Mouse (Mus musculus): ENCODE results near the gene E330021D16Rik. TPM values are rescaled to one million over a fixed set of nuclear protein-coding genes. Genes with fewer than 3 reads are reported as not detected.

Gene E330021D16Rik
- total RNA-seq, 2 experiments from 2014 or later, result not detected

DNA sequence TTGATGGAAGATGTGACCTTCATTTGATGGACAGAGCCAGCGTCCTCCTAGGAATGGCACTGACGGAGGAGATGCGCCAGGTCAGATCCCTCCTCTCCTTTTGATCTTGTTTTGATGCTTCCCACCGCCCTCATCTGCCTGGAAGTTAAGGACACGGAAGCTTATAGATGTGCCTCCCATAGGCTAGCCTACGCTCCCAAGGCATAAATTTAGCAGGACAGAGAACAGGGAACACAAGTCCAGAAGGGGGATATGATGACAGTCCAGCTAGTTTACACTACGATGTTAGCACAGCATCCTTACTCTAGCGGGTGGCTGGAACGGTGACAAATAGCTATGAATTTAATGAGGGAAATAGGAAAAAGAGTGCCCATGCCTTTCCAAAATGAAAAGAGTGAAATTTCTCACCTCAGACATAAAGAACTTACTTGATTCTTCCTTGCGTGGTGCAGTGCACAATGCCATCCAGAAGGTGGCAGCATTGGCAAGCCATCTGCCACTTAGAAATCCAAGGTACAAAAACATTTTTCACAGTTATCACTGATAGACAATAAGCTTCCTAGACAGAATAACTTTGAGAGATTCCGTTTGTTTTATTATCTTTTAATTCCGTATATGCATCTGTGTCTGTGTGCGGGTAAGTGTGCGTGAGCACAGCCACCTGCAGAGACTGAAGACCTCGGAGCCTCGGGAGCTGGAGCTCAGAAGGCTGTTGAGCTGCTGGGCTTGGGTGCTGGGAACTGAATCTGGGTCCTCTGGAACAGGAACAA, 6.9 kb upstream of the E330021D16Rik start:
- DNase-seq (ENCODE audit: low spot score in 2 of 2), result peak; percentile 69 to 77

DNA sequence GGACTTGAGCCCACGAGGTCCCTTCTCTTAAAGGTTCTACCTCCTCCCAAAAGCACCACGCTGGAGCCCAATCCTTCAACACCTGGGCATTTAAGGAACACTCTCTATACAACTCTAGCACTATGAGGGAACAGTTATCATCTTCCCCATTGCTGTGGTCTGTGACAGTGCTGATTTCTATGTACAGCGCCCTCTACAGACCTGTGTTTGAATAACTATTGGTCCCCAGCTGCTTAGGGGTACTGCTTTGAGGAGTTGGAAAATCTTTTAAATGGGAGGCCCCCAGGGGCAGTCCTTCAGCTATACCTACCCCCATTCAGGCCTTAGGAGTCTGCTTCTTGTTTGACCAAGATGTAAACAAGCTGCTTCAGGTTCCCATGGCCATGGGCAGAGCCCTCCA, 5.7 kb upstream of the E330021D16Rik start:
- DNase-seq (ENCODE audit: low spot score in 2 of 2), result no peak

DNA sequence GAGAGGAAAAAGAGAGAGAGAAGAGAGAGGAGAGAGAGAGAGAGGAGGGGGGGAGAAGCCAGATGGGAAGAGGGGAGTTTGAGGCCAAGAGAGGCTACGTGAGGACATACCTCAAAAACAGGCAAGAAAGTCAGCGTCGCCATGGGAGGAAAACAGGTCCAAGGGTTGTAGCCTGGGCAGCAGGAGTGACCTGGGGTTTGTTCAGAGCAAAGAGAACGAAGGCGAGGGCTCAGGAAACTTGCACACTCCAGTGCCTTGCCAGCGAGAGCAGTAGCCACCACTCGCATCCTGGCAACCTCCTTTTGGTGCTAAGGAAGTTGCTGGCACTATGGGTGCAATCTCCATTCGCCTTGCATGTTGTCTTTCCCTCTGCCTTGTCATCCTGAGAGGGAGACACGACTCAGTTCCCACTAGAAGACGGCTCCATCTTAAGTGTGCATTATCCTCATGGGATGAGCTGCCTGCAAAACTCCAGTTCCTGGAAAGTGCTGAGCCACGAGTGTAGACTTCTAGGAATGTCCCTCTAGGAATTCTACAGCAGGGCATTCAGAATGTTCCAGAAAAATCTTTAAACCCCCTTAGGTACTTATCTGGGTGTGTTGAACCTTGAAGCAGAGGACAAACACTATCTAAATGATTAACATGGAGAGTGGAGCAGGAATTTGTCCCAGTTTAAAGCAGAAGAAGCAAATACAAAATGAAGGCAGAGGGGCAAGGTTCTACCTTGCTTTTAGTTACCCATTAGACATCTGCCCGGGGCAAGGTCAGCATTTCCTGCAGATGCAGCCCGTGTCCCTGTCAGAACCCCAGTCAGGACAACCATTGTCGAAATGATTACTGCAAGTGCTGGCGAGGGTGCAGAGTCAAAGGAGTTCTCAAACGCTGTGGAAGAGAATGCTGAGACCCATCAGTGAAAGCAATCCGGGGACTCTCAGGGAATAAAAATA, 3.8 kb upstream of the E330021D16Rik start:
- DNase-seq (ENCODE audit: low spot score in 2 of 2), result no peak

DNA sequence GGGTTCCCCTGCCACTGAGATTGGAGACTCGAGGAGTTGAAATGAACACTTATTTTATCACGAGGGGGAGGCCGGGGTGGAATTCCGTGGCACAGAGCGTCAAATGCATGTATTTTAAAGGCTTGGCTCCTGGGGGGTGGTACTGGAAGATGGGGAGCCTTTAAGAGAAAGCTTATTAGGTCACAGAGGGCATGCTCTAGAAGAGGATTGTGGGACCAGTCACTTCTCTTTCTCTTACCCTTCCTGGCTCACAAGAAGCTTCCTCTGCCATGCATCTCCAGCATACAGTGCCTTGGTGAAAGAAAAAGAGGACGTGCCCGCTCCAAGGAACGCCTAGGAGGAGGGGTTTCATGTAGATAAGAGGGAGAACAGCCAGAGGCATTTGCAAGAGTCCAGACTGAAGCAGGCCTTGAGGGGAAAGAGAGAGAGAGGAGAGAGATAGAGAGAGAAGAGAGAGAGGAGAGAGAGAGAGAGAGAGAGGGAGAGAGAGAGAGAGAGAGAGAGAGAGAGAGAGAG, 3.0 kb upstream of the E330021D16Rik start:
- no peak for DNase-seq (ENCODE audit: low spot score in 2 of 2)

DNA sequence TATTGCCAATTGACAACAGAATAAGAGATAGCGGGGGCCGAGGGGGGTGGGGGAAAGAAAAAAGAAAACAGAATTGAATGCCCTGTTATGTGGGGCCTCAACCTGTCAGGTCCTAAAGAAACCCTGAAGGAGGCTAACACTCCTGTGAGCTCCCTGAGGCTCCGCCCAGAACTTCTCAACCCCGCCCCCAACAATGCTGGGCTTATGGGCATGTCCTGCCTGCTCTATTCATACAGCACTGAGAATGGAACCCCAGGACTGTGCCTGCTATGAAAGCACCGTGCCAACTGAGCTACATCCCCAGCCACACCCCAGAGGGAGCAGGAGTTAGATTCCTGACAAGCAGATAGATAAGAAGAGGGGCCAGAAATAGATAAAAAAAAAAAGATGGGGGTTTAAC, 2.5 kb upstream of the E330021D16Rik start:
- DNase-seq (ENCODE audit: low spot score in 2 of 2), result no peak

DNA sequence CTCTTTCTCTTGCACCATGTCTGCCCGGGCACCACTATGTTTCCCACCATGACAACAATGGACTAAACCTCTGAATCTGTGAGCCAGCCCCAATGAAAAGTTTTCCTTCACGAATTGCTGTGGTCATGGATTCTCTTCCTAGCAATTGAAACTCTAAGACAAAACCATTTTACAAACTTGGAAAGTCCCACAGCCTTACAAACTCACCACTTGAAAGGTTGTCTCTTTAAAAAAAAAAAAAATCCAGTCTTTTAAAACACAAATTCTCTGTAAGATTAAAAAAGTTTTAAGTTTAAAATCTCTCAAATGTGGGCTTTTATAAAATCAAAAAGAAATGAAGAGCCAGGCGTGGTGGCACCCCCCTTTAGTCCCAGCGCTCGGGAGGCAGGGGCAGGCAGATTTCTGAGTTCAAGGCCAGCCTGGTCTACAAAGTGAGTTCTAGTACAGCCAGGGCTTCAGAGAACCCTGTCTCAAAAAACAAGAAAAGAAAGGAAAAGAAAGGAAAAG, 1.5 kb downstream of the E330021D16Rik start:
- no peak for DNase-seq (ENCODE audit: low spot score in 2 of 2)

DNA sequence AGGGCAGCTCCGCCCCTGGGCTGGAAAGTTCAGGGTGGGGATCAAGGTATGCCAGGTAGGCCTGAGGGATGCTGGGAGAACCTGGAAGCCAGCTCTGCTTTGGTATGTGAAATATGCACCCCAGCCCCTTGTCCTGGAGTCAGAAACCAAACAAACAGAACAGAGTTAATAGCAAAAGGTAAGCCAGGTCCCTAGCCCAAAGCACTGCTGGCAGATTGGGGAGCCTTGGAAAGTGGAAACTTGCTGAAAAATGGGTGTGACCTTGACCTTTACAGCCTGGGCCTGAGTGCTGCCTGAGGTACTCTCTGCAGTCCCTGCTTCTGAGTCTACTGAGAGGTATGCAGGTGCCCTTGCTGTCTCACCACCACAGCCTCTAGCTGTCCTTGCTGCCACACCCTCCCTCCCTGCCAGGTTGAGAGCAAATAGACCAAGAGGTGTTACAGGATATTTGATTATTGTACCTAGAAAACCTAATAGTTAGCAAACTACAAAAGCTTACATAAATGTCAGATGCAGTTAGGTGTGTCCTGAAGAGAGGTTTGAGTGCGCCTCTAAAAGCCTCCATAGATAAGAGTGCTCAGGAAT, 7.7 kb downstream of the E330021D16Rik start:
- DNase-seq (ENCODE audit: low spot score in 2 of 2), result no peak

DNA sequence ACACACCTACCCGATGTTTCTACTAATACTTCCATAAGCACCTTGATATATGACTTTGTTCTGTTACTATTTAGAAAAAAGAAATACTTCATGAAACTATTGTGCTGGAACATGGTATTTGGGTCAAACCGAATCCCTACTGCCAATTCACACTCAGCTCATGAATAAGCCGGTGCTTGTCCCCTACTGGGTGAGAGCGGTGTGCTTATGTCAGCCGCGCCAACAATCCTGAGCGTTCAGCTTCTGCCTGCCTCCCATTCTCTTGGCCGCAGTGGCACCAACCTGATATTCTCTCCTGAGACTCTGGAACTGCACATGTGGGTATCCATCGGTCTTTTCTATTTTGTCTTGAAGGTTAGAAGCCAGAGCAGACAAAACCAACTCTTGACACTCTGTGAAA, 18.5 kb downstream of the E330021D16Rik start:
- DNase-seq (ENCODE audit: low spot score in 2 of 2), result no peak

DNA sequence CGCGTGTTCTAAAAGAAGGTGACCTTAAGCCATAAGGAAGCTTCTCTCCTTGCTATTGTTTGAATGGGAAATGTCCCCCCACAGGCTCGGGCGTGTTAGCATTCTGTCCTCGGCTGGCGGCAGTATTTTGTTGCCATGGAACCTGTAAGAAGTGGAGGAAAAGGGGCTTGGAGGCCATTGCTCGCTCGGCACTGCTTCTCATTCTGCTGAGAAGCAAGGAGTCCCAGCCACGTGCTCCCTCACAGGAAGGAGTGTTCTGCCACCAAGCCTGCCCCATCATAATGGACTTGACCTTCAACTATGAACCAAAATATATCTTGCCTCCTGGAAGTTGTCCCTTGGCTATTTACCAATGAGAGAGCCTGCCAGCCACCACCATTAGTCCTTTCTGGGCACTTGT, 25.1 kb downstream of the E330021D16Rik start:
- DNase-seq (ENCODE audit: low spot score in 2 of 2), result peak in 1 of 2 experiments; percentile 12

DNA sequence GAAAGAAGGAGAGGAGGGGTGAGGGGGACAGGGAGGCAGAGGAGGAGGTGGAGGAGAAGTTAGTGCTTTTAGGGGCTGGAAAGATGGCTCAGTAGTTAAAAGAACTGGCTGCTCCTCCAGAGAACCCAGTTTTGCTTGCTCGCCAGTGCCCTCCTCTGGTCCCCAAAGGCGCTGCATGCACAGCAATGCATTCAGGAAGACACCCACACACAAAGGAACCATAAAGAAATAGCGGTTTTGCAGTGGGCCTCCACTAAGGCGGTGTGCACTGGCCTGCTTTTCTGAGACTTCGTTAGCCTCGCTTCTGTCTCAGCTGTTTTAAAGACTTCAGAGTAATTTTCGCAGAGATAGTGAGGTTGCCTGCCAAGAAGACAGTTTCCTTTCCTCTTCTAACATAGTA, 30.1 kb downstream of the E330021D16Rik start:
- peak; percentile 37 to 39 for DNase-seq (ENCODE audit: low spot score in 2 of 2)

DNA sequence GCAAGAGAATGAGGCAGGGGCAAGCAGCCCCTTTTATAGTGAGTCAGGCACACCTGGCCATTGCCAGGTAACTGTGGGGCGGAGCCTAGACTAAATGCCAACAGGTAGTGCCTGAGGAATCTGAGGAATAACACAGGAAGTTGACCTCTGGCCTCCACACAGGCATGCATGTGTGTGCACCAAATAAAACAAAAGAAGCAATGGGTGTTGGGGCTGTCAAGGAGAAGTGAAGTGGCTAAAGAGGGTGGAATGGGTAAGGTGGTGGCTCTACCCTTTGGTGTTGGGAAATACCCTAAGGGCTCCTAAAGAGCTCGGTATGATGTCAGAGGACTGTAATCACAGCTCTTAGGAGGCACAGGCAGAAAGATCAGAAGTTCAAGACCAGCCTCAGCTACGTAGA, 32.2 kb downstream of the E330021D16Rik start:
- DNase-seq (ENCODE audit: low spot score in 2 of 2), result no peak

DNA sequence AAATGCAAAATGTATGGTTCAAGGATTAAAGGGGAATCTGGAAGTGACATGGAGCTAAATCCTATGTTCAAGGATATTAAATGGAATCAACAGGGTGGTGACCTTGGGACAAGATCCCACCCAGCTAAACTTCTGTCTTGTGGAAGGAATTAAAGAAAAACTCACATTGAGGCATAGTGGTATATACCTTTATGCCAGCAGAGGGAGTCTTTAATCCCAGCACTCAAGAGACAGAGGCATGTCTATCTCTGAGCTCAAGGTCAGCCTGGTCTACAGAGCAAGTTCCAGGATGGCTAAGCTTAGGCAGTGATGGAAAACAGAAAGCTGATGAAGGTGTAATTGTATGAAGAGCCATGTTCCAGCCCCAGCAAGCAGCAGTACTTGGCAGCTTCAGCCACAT, 39.3 kb downstream of the E330021D16Rik start:
- no peak for DNase-seq (ENCODE audit: low spot score in 2 of 2)

DNA sequence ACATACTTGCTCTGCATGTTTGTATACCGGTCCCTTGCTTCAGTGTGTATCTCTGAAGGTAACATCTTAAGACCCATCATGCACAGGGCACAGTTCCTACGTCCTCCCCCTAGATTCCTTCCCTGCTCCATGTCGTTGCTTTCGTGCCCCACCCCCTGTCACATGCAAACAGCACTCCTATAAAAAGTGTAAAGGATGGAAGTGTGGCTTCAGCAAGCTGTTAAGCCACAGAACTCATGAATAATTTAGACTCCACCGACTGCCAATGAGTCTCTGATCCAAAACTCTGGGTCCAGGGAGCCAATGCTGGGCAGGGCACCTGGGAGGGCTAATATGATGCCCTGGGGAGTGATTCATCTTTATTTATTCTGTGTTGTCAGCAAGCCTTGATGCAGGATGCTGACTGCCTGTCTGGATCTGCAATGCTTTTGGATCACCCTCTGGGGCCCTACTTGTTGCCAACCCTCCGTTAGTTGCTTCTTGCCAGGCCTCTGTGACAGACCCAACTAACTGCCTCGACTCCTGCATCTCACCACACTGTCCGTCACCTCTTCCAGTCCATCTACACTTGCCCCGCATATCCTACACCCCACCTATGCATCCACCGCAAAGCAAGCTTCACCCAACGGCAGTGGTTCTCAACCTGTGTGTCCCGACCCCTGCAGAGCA, 50.8 kb downstream of the E330021D16Rik start:
- DNase-seq (ENCODE audit: low spot score in 2 of 2), result peak in 1 of 2 experiments; percentile 23

DNA sequence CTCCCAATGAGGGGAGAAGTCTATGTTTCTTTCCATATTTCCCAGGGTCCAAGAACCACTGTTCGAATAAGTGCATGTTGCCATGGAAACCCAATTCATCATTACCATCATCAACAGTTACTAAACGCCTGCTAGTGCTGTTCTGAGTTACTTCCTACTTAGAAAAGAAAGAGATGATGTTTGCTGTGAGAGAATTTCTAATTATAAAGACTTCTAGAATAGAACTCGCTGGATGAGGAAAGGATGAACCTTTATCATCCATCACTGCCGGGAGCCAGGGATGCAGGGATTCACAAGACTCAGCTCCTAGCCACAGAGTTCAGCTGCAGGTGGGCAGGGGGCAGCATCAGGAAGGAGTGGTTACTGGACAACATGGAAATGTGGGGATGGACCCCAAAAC, 51.4 kb downstream of the E330021D16Rik start:
- DNase-seq (ENCODE audit: low spot score in 2 of 2), result no peak

DNA sequence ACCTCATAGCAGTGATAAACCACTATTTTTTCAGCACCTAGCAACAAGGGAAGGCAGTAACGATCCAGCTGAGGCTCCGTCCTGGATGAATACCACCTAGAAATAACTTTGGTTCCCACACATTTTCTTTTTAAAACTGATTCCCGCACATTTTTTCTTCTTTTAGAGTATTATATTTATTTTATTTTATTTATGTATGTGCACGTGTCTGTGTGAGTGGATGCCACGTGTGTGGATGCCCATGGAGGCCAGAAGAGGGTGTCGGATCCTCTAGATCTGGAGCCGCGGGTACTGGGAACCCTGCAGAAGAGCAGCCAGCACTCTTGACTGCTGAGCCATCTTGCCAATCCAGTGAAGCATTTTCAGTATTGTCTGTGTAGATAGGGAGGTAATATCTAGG, 52.1 kb downstream of the E330021D16Rik start:
- no peak for DNase-seq (ENCODE audit: low spot score in 2 of 2)

DNA sequence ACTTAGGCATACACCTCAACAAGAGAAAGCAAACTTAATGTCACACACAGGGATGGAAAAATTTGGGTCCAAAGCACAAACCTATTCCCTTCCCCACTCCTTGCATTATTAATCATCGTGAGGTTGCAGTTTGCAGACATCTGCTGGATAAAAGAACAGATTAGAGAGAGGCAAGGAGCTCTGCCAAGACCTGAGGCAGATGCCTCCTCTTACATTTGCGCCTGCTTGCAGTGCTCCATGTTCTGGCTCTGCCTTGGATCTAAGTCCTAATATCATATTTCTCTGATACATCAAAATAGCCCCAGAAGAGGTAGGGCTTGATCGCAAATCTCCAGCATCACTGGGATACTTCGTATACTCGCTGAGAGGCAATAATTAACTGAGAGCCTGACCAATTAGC, 56.9 kb downstream of the E330021D16Rik start:
- DNase-seq (ENCODE audit: low spot score in 2 of 2), result no peak

DNA sequence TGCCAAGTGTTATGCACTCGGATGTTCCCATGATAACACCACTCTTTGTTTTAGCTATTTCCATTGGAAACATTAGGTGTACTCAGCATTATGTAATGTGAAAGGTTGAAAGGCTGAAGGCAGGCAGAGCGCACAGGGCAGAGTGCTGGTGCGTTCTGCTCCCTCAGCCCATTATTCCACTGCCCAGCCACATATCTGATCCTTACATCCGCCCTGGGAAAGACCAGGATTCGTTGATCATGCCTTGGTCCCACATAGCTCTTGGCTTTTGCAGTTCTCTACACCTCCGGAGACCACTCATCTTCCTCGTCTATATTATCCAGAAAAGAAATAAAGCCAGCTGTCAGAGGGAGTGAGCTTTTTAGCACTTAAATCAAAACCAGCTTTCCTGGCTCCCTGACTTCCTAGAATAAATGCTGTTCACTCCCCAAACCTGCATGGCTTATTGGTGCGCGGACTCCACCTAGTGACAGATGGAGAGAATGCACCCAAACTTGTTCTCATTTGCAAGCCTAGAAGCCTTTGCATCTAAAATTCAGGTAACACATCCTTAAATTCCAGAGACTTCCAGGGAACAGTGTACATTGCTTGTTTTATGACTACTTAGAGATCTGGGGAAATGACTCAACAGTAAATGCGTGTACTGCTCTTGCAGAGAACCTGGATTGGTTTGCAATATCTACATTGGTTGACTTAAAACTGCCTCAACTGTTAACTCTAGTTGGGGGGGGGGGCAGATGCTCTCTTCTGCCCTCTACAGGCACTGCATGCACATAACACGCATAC, 61.8 kb downstream of the E330021D16Rik start:
- peak; percentile 89 to 90 for DNase-seq (ENCODE audit: low spot score in 2 of 2)

Data from layer of hippocampus, postnatal 10 days (tissue).